Mouse (Mus musculus) liver, embryonic 11.5 days (tissue): ENCODE measurements at regions not wholly inside any gene's neighbourhood (a gene's known extent, or its start where the extent isn't known, plus 50 kb on each side); places are given as distances from the start of the nearest gene placed in this dataset.

Experiments
- ATAC-seq: fragments of 200-750 bp; cut with Nextera tagmentation; replicated peaks from 2 replicates; pipeline ENCODE4 v1.8.0; 2017; ENCODE audit warnings: moderate number of reproducible peaks, mild to moderate bottlenecking, moderate TSS enrichment, moderate library complexity; ENCODE audit not compliant: low FRiP score
- DNase-seq: peaks from one replicate; pipeline ENCODE4 v3.0.0-alpha.2; 2017; ENCODE audit warnings: low spot score
- H3K27ac ChIP-seq: fragments of 300-500 bp; sonication (generic); 2 replicates; pipeline ENCODE4 v1.5.1; 2014; ENCODE audit warnings: mild to moderate bottlenecking, low read depth, low read length, control low read depth
- H3K27me3 ChIP-seq: fragments of 300-500 bp; sonication (generic); replicated peaks from 2 replicates; pipeline ENCODE4 v1.6.1; 2014; ENCODE audit warnings: low read length, mixed read lengths; ENCODE audit not compliant: control insufficient read depth, insufficient read depth
- H3K36me3 ChIP-seq: fragments of 300-500 bp; sonication (generic); 2 replicates; pipeline ENCODE4 v1.6.1; 2014; ENCODE audit warnings: mild to moderate bottlenecking, low read length, moderate library complexity, mixed read lengths; ENCODE audit not compliant: control insufficient read depth, insufficient read depth
- H3K4me1 ChIP-seq: fragments of 300-500 bp; sonication (generic); replicated peaks from 2 replicates; pipeline ENCODE4 v1.6.1; 2014; ENCODE audit warnings: low read length, mixed read lengths; ENCODE audit not compliant: control insufficient read depth, insufficient read depth
- H3K4me2 ChIP-seq: fragments of 300-500 bp; sonication (generic); 2 replicates; pipeline ENCODE4 v1.6.1; 2014; ENCODE audit warnings: mild to moderate bottlenecking, control low read depth, moderate library complexity
- H3K4me3 ChIP-seq: fragments of 300-500 bp; sonication (generic); 2 replicates; pipeline ENCODE4 v1.5.1; 2014; ENCODE audit warnings: low read depth, low read length, control low read depth
- H3K9ac ChIP-seq: fragments of 300-500 bp; sonication (generic); 2 replicates; pipeline ENCODE4 v1.6.1; 2014; ENCODE audit warnings: low read depth, low read length, control low read depth
- H3K9me3 ChIP-seq: fragments of 300-500 bp; sonication (generic); 2 replicates; pipeline ENCODE4 v1.6.1; 2016; ENCODE audit warnings: low read length, inconsistent platforms, mixed read lengths; ENCODE audit not compliant: control insufficient read depth
- WGBS: fragments of 180-500 bp; shearing (Covaris S2); extraction: QIAGEN DNeasy Blood & Tissue Kit; methylation state at CpG from one replicate; pipeline ENCODE4 v1.1.7; 2014; 5-methylcytosine and 5-hydroxymethylcytosine counted together

DNA sequence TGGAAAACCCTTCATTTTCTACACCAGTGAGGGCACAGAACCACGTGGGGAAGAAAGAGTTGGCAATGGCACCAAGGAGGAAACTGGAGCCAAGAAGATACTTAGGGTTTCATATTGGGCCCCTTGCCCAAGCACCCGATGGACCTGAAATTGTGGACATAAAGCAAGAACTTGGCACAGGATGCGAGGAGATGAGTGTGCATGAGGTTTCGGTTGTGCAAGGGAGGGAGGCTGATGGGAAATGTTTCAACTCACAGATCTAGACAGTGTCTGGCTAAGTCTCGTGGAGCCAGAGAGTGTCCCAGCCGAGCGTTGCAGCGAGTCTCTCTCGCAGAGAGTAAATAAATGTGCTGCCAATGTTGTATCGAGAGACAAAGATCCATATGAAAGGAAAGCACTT is 323.4 kb upstream of the Maf start:
- 91% methylated on average over 10 of the region's 10 CpGs for WGBS
- no peak for ATAC-seq
- Histone ChIP-seq H3K9ac (no peak overlapping the region), H3K27me3 (no peaks in the 10 kb centered on the region), H3K4me2 (no peak overlapping the region), H3K36me3 (no peaks in the 10 kb centered on the region), H3K4me1 (no peaks in the 10 kb centered on the region), H3K27ac (no peak overlapping the region), H3K4me3 (no peak overlapping the region), H3K9me3 (no peaks in the 10 kb centered on the region)
- DNase-seq: no peak

DNA sequence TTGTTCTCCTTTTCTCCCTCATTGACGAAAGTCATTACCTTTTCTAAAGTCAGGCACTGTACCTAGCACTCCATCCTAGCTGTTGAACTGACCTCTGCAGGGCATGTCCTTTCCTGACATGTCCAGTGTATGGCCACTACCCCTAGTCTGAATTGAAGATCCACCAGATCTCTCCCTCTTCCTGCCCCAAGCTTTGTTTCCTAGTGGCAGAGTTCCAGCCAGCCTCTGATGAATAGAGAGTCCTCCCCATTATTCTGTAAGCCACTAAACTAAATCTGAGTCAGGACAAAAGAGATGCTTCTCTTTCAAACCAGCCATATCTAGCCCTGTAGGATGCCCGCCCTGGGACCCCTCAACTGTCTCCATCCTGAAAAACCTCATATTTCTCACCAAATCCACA is 317.7 kb upstream of the Maf start:
- H3K27ac ChIP-seq: no peak overlapping the region
- H3K36me3 ChIP-seq: no peaks in the 10 kb centered on the region
- WGBS: 72% methylated on average over 2 of the region's 2 CpGs
- H3K4me2 ChIP-seq: no peak overlapping the region
- H3K4me3 ChIP-seq: no peak overlapping the region
- H3K27me3 ChIP-seq: no peaks in the 10 kb centered on the region
- no peaks in the 10 kb centered on the region for H3K9me3 ChIP-seq
- DNase-seq (no peak), ATAC-seq (no peak)
- H3K9ac ChIP-seq: no peak overlapping the region
- H3K4me1 ChIP-seq: no peaks in the 10 kb centered on the region

DNA sequence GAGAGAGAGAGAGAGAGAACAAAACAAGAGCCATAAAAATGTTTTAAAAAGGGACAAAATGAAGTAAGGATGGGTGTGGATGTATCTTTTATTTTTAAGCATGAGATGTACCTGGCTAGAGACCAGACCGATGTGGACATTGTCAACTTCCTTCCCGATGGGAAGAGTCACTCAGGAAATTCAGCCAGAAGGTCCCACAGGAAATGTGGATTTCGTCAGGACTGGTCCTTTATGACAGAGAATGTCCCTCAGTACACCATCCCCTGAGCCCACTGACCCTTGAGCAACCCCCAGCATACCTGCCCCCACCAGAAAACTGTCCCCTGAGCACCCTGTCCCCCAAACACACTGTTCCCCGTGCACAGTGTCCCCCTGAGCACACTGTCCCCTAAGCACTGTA is 317.2 kb upstream of the Maf start:
- Histone ChIP-seq H3K4me1 (no peaks in the 10 kb centered on the region), H3K27me3 (no peaks in the 10 kb centered on the region), H3K27ac (no peak overlapping the region), H3K9ac (no peak overlapping the region), H3K4me3 (no peak overlapping the region), H3K4me2 (no peak overlapping the region), H3K9me3 (no peaks in the 10 kb centered on the region), H3K36me3 (no peaks in the 10 kb centered on the region)
- ATAC-seq (no peak), DNase-seq (no peak)
- 54% methylated on average over 4 of the region's 4 CpGs for WGBS

DNA sequence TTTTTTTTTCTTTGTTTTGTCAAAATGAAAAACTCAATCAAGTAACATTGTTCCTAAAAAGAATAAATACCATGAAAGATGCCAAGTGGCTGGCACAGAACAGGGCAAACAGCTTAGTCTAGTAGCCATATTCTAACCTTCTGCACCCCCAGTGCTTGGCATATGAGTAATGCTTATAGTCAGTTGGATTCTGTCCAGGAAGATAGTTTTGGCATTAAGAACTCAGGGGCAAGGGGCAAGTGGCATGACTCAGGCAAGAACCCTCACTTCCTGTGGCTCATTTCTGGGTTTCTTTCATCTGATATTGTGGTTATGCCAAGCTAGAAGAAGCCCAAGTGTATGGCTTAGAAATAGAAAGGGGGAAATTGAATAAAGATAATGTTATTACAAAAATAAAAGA is 314.1 kb upstream of the Maf start:
- ATAC-seq: no peak

DNA sequence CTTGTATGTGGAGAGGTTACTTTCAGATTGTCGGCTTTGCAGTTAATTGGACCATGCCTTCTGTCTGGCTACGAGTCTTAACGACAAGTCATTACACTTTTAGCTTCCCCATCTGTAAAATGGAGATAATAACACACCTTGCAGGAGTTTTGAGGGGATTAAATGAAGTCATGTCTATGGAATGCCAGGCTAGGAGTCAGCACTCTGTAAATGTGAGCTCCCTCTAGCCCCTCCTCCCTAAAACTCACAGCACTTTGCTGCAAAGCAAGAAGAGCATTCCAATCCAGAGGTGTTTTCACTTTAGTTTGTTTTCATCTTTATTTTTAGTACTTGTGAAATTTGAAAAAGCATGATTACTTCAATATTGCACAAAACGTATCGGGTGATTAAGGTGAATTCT is 287.7 kb upstream of the Maf start:
- H3K4me1 ChIP-seq: no peaks in the 10 kb centered on the region
- H3K4me3 ChIP-seq: no peak overlapping the region
- no peak overlapping the region for H3K9ac ChIP-seq
- no peaks in the 10 kb centered on the region for H3K9me3 ChIP-seq
- WGBS: 77% methylated on average over 5 of the region's 5 CpGs
- H3K36me3 ChIP-seq: no peaks in the 10 kb centered on the region
- no peak for ATAC-seq
- no peak overlapping the region for H3K27ac ChIP-seq
- no peaks in the 10 kb centered on the region for H3K27me3 ChIP-seq
- DNase-seq: no peak
- H3K4me2 ChIP-seq: no peak overlapping the region

More for the DNA sequence above, 314.1 kb upstream of the Maf start:
- Histone ChIP-seq H3K9ac (no peak overlapping the region), H3K27ac (no peak overlapping the region), H3K27me3 (no peaks in the 10 kb centered on the region), H3K36me3 (no peaks in the 10 kb centered on the region), H3K4me3 (no peak overlapping the region), H3K4me2 (no peak overlapping the region), H3K4me1 (no peaks in the 10 kb centered on the region), H3K9me3 (no peaks in the 10 kb centered on the region)
- no peak for DNase-seq

DNA sequence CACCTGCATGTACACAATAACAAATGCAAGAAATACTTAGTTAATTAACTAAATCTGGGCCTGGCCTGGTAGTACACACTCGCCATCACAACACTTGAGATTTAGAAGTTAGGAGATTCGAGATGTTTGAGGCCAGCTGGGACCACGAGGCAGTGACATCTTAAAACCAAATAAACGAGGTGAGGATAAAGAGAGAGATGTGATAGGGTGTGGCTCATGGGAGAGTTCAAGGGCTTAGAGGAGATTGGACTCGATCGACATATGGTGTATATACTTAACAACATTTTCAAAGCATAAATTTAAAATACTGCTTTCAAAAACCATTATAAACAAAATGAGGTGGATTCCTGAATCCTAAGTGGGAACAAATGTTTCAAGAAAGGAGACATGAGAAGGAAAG is 284.4 kb upstream of the Maf start:
- Histone ChIP-seq H3K4me1 (no peaks in the 10 kb centered on the region), H3K4me2 (no peak overlapping the region), H3K27me3 (no peaks in the 10 kb centered on the region), H3K9ac (no peak overlapping the region), H3K27ac (no peak overlapping the region), H3K36me3 (no peaks in the 10 kb centered on the region), H3K9me3 (no peaks in the 10 kb centered on the region), H3K4me3 (no peak overlapping the region)
- DNase-seq (no peak), ATAC-seq (no peak)
- 68% methylated on average over 6 of the region's 6 CpGs for WGBS

GRCm38 (mm10) chr8:115983397-115983796 is 275.8 kb upstream of the Maf start:
- Histone ChIP-seq H3K4me3 (no peak overlapping the region), H3K4me2 (no peak overlapping the region), H3K27ac (no peak overlapping the region), H3K9me3 (no peaks in the 10 kb centered on the region), H3K36me3 (no peaks in the 10 kb centered on the region), H3K4me1 (no peaks in the 10 kb centered on the region), H3K27me3 (no peaks in the 10 kb centered on the region), H3K9ac (no peak overlapping the region)
- WGBS: 66% methylated on average over 6 of the region's 6 CpGs
- ATAC-seq (no peak), DNase-seq (no peak)

- Histone ChIP-seq H3K9me3 (no peaks in the 10 kb centered on the region), H3K27ac (no peak overlapping the region), H3K4me1 (no peaks in the 10 kb centered on the region), H3K4me3 (no peak overlapping the region), H3K9ac (no peak overlapping the region), H3K36me3 (no peaks in the 10 kb centered on the region), H3K27me3 (no peaks in the 10 kb centered on the region), H3K4me2 (no peak overlapping the region)
- WGBS: 70% methylated on average over 3 of the region's 3 CpGs
- no peak for ATAC-seq
- DNase-seq: no peak
Observed at GRCm38 (mm10) chr8:115982326-115982725, 274.7 kb upstream of the Maf start.

GRCm38 (mm10) chr8:115981426-115981825 is 273.8 kb upstream of the Maf start:
- WGBS: 75% methylated on average over 7 of the region's 7 CpGs
- no peak for ATAC-seq

More at GRCm38 (mm10) chr8:115981426-115981825, 273.8 kb upstream of the Maf start:
- Histone ChIP-seq H3K27me3 (no peaks in the 10 kb centered on the region), H3K4me1 (no peaks in the 10 kb centered on the region), H3K36me3 (no peaks in the 10 kb centered on the region), H3K9ac (no peak overlapping the region), H3K4me2 (no peak overlapping the region), H3K4me3 (no peak overlapping the region), H3K27ac (no peak overlapping the region), H3K9me3 (no peaks in the 10 kb centered on the region)
- no peak for DNase-seq
